In the genomic region with DNA sequence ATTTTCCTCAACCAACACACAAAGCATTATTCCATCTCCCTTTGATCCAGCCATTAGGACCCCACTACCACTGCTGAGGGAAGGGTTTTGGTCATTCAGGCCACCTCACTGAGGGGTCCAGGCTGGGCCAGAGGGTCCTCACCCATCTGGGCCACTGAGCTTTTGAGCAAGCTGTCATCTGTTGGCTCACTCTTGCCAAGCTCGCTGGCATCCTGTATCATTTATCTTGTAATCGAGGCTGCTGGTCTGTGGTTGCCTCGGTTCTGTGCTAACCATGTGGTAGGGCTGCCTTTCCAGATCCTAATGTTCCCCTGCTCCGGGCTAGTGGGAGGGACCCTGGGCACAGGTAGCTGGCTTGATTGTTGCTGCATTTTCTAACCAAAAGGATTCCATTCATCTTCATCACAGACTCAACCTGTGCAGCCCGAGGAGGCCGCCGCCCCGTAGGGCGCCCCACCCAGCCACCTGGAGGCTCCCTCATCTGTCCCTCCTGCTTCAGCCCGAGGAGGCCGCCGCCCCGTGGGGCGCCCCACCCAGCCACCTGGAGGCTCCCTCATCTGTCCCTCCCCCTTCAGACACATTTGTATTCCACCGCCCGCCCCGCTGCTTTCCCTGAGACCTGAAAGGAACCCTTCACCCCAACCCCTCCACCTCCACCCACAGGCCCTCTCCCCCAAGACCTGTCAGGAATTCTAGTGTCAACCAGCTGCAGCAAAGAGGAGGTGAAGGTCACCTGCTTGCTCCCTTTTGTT, we compare ENCODE assay signal across 10 mouse cellular contexts.
A peak's percentile ranks its signal among the peaks of the same experiment; 100 is the strongest.
DNase-seq lines count a peak whose midpoint lies in the region; ATAC-seq and TF ChIP-seq lines count a peak whose summit lies in the region.
"Had no signal": no experiment of that assay in that cellular context is flagged by ENCODE, and none has a peak within 500 bp of the region (broad histone marks: within the 10 kb centered on the region; RNA-seq: fewer than 3 reads in every experiment).

No protein-coding gene starts in this region.

- DNase-seq in cerebellum, postnatal 10 days, result peak; percentile 83 to 85
- no peak for DNase-seq in cerebellum, adult 2 months
- DNase-seq in midbrain, embryonic 10.5 days (ENCODE audit: low spot score), result no peak
- DNase-seq in retina, postnatal 1 day, result peak; percentile 36
- no peak for DNase-seq in yolk sac, embryonic 10.5 days (ENCODE audit: low spot score)
- DNase-seq in Muller cell, postnatal 12 days (ENCODE audit: inconsistent ontology term), result no peak
- DNase-seq: kidney, postnatal 25 days; liver, embryonic 13.5 days had no signal

- H3K4me1 ChIP-seq in cerebellum, adult 2 months (ENCODE audit: control insufficient read depth, insufficient read depth, low read length), result peaks cover 13% of the 10 kb centered on the region
- H3K4me1 ChIP-seq in midbrain, embryonic 10.5 days, result peaks cover 35% of the 10 kb centered on the region
- peaks cover 6% of the 10 kb centered on the region for H3K4me1 ChIP-seq in midbrain, embryonic 16.5 days (ENCODE audit: control insufficient read depth, insufficient read depth, low read length)
- peaks cover 11% of the 10 kb centered on the region; the same call in 1 of the 2 replicates for H3K4me1 ChIP-seq in intestine, embryonic 16.5 days (ENCODE audit: control insufficient read depth, insufficient read depth, low read length)

- H3K9ac ChIP-seq in midbrain, embryonic 16.5 days (ENCODE audit: low read depth, low read length), result no peak overlapping the region
- H3K9ac ChIP-seq in intestine, embryonic 16.5 days (ENCODE audit: low read depth, low read length), result no peak overlapping the region
- H3K9ac ChIP-seq: liver, embryonic 13.5 days had no signal

- TF ChIP-seq CTCF in cerebellum, adult 2 months (IDR thresholded peaks at IDR 0.05; ENCODE audit: borderline replicate concordance, insufficient read depth, low read depth, low read length), result no peak

- no peak for TF ChIP-seq POLR2A in cerebellum, adult 2 months (IDR thresholded peaks at IDR 0.05; ENCODE audit: borderline replicate concordance, insufficient read depth, low read length)

- no peaks in the 10 kb centered on the region for H3K27me3 ChIP-seq in cerebellum, adult 2 months (ENCODE audit: control insufficient read depth, insufficient read depth, low read length)
- H3K27me3 ChIP-seq in midbrain, embryonic 10.5 days (ENCODE audit: low read depth, poor library complexity, severe bottlenecking), result peaks cover 28% of the 10 kb centered on the region
- H3K27me3 ChIP-seq in midbrain, embryonic 16.5 days (ENCODE audit: control insufficient read depth, insufficient read depth, low read depth, low read length), result no peaks in the 10 kb centered on the region
- 0 out of 2 replicates have a peak, but pooled peaks cover 5% of the 10 kb centered on the region for H3K27me3 ChIP-seq in intestine, embryonic 16.5 days (replicated peaks; ENCODE audit: control insufficient read depth, insufficient read depth, low read length)

- no peak overlapping the region for H3K4me3 ChIP-seq in cerebellum, adult 2 months (replicated peaks; ENCODE audit: insufficient read depth, low read depth, low read length)
- no peak overlapping the region for H3K4me3 ChIP-seq in midbrain, embryonic 10.5 days
- H3K4me3 ChIP-seq in midbrain, embryonic 16.5 days (ENCODE audit: low read depth, low read length), result no peak overlapping the region
- no peak overlapping the region for H3K4me3 ChIP-seq in intestine, embryonic 16.5 days (ENCODE audit: low read length)
- H3K4me3 ChIP-seq: liver, embryonic 13.5 days had no signal

- WGBS in cerebellum, adult 2 months, result 27% methylated on average over 17 of the region's 17 CpGs
- 42% methylated on average over 17 of the region's 17 CpGs for WGBS in midbrain, embryonic 10.5 days
- 48% methylated on average over 17 of the region's 17 CpGs for WGBS in midbrain, embryonic 16.5 days
- 33% methylated on average over 17 of the region's 17 CpGs for WGBS in intestine, embryonic 16.5 days

- no peak overlapping the region for H3K27ac ChIP-seq in cerebellum, adult 2 months (ENCODE audit: insufficient read depth, low read length)
- H3K27ac ChIP-seq in midbrain, embryonic 10.5 days (replicated peaks), result 0 out of 2 replicates have a peak overlapping the region, but pooled peaks have one; percentile 13
- H3K27ac ChIP-seq in midbrain, embryonic 16.5 days (ENCODE audit: low read length), result no peak overlapping the region
- H3K27ac ChIP-seq in intestine, embryonic 16.5 days (ENCODE audit: low read length), result no peak overlapping the region
- H3K27ac ChIP-seq: liver, embryonic 13.5 days had no signal

- ATAC-seq in midbrain, embryonic 16.5 days, result no peak
- peak; percentile 61 for ATAC-seq in intestine, embryonic 16.5 days

- H3K9me3 ChIP-seq in midbrain, embryonic 10.5 days (replicated peaks), result no peaks in the 10 kb centered on the region
- H3K9me3 ChIP-seq in midbrain, embryonic 16.5 days (replicated peaks; ENCODE audit: control insufficient read depth, low read length, poor library complexity, severe bottlenecking), result no peaks in the 10 kb centered on the region
- H3K9me3 ChIP-seq in intestine, embryonic 16.5 days (ENCODE audit: control insufficient read depth, low read length), result no peaks in the 10 kb centered on the region
- H3K9me3 ChIP-seq: liver, embryonic 13.5 days had no signal

- H3K4me2 ChIP-seq in midbrain, embryonic 16.5 days (ENCODE audit: low read length), result no peak overlapping the region
- H3K4me2 ChIP-seq in intestine, embryonic 16.5 days (ENCODE audit: low read depth, low read length), result no peak overlapping the region
- H3K4me2 ChIP-seq: liver, embryonic 13.5 days had no signal

- H3K36me3 ChIP-seq in midbrain, embryonic 10.5 days, result 0 out of 2 replicates have a peak, but pooled peaks cover 4% of the 10 kb centered on the region
- H3K36me3 ChIP-seq in midbrain, embryonic 16.5 days (ENCODE audit: control insufficient read depth, insufficient read depth, low read length), result no peaks in the 10 kb centered on the region
- H3K36me3 ChIP-seq in intestine, embryonic 16.5 days (ENCODE audit: control insufficient read depth, insufficient read depth, low read length), result 0 out of 2 replicates have a peak, but pooled peaks cover 3% of the 10 kb centered on the region
- H3K36me3 ChIP-seq: liver, embryonic 13.5 days had no signal

Comparison
In these comparisons a context has a peak if more than half of its experiments do, and no peak if none do; other contexts are left out.
1. DNase-seq: peak in cerebellum, postnatal 10 days (2 of 2) and retina, postnatal 1 day (single experiment); none in cerebellum, adult 2 months (0 of 2), midbrain, embryonic 10.5 days (single experiment), yolk sac, embryonic 10.5 days (single experiment) and Muller cell, postnatal 12 days (single experiment).